Mouse (Mus musculus) intestine, postnatal 0 days (tissue): ENCODE measurements around the gene Amotl2. TPM values are rescaled to one million over a fixed set of nuclear protein-coding genes. Genes with fewer than 3 reads are reported as not detected.

Source experiments
- ATAC-seq: fragments of 200-750 bp; cut with Nextera tagmentation; 2 replicates; pipeline ENCODE4 v1.8.0; 2017; ENCODE audit warnings: mild to moderate bottlenecking, moderate TSS enrichment, moderate library complexity
- H3K27ac ChIP-seq: fragments of 300-500 bp; sonication (generic); 2 replicates; pipeline ENCODE4 v1.5.1; 2014; ENCODE audit warnings: mild to moderate bottlenecking, low read depth, low read length, moderate library complexity
- H3K27me3 ChIP-seq: fragments of 300-500 bp; sonication (generic); replicated peaks from 2 replicates; pipeline ENCODE4 v1.6.1; 2014; ENCODE audit warnings: low read length, mixed read lengths; ENCODE audit not compliant: control insufficient read depth, insufficient read depth
- H3K36me3 ChIP-seq: fragments of 300-500 bp; sonication (generic); 2 replicates; pipeline ENCODE4 v1.6.1; 2014; ENCODE audit warnings: mild to moderate bottlenecking, moderate library complexity; ENCODE audit not compliant: control insufficient read depth, insufficient read depth
- H3K4me1 ChIP-seq: fragments of 300-500 bp; sonication (generic); replicated peaks from 2 replicates; pipeline ENCODE4 v1.6.1; 2014; ENCODE audit warnings: antibody characterized with exemption, low read length, mixed read lengths; ENCODE audit not compliant: control insufficient read depth, insufficient read depth
- H3K4me2 ChIP-seq: fragments of 300-500 bp; sonication (generic); replicated peaks from 2 replicates; pipeline ENCODE4 v1.6.1; 2014; ENCODE audit warnings: low read depth, mild to moderate bottlenecking, moderate library complexity
- H3K4me3 ChIP-seq: fragments of 300-500 bp; sonication (generic); 2 replicates; pipeline ENCODE4 v1.5.1; 2014; ENCODE audit warnings: low read depth, low read length
- H3K9ac ChIP-seq: fragments of 300-500 bp; sonication (generic); 2 replicates; pipeline ENCODE4 v1.6.1; 2014; ENCODE audit warnings: mild to moderate bottlenecking, low read depth, low read length
- H3K9me3 ChIP-seq: fragments of 300-500 bp; sonication (generic); 2 replicates; pipeline ENCODE4 v1.6.1; 2016; ENCODE audit warnings: mixed run types; ENCODE audit not compliant: control insufficient read depth
- CTCF ChIP-seq: sonication (generic); IDR thresholded peaks from 2 replicates; pipeline ENCODE4 v1.5.1; 2016; ENCODE audit warnings: low read depth, mild to moderate bottlenecking, control low read depth, antibody characterized with exemption, moderate library complexity
- WGBS: fragments of 180-500 bp; shearing (Covaris S2); extraction: QIAGEN DNeasy Blood & Tissue Kit; methylation state at CpG from one replicate; pipeline ENCODE4 v1.1.7; 2014; 5-methylcytosine and 5-hydroxymethylcytosine counted together
- polyA plus RNA-seq: library from polyadenylated mRNA; unstranded; fragments of >200 nt; fragmentation: Nextera tagmentation; extraction: Ambion mirVana; gene quantifications from 2 replicates; pipeline ENCODE4 v1.2.1, GENCODE M21; 2015

Gene Amotl2
- polyA plus RNA-seq, 1 experiment from 2014 or later: 12.4 TPM

DNA sequence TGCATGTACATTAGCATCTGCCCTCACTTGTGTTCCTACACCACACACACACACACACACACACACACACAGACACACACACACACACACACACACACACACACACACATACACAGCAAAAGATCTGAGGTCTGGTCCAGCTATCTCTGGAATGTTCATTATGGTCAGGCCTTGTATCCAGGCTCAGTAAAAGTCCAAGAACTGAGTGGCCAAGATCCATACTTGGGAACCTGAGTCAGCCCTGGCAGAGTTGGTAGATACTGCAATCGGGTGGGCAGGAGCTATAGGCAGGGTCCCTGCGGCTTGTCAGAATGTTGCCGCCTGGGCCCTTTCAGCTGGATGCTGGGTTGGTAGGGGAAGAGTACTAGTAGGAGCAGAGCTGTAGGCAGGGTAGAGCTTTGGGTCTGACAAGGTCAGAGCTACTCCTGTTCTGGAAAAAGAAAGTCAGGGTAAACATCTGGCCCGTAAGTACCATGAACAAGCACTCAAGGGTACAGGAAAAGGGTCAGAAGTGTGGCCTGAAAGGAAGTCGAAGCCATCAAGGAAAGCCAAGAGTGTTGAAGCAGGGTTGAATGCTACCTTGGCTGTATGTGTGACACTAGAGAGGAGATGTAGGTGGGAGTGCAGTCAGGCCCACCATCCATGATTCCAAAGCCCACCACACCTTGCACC, 35.3 kb downstream of the Amotl2 start:
- no peak overlapping the region for H3K4me2 ChIP-seq
- WGBS: 94% methylated on average over 5 of the region's 5 CpGs
- no peak overlapping the region for H3K27ac ChIP-seq
- no peak overlapping the region for H3K4me3 ChIP-seq
- no peaks in the 10 kb centered on the region for H3K27me3 ChIP-seq
- no peaks in the 10 kb centered on the region for H3K9me3 ChIP-seq
- ATAC-seq: no peak
- no peak overlapping the region for H3K9ac ChIP-seq
- no peaks in the 10 kb centered on the region for H3K4me1 ChIP-seq
- no peak for TF ChIP-seq CTCF
- H3K36me3 ChIP-seq: no peaks in the 10 kb centered on the region

DNA sequence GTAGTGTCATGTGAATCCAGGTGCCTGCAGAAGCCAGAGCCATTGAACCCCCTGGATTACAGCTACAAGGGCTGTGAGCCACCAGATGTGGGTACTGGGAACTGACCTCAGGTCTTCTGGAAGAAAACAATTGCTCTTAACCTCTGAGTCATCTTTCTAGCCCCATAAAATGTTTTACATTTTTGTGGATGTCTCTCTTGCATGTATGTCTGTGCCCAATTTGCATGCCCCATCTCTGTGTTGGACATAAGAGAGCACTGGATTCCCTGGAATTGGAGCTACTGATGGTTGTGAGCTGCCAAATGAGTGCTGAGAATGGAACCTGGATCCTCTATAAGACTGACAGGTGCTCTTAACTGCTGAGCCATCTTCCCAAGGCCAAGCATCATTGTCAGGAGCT, 36.8 kb downstream of the Amotl2 start:
- Histone ChIP-seq H3K36me3 (no peaks in the 10 kb centered on the region), H3K4me3 (no peak overlapping the region), H3K4me2 (no peak overlapping the region), H3K27me3 (no peaks in the 10 kb centered on the region), H3K9ac (no peak overlapping the region), H3K27ac (no peak overlapping the region), H3K9me3 (no peaks in the 10 kb centered on the region), H3K4me1 (no peaks in the 10 kb centered on the region)
- no peak for TF ChIP-seq CTCF
- no peak for ATAC-seq

DNA sequence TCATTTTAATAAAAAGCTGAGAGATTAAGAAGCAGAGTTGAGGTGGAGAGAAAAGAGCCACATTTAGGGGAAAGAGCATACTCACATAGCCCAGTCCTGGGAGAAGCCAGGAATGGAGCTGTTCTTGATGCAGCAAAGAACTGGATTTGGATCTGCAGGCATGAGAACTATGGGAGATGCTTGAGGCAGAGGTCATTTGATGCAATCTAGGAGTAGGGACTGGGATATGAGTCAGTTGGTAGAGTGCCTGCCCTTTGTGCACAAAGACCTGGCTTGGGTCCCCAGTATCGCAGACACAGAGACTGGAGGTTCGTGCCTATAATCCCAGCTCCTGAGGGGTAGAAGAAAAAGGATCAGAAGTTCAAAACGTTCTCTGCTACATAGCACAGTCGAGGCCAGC, 38.7 kb downstream of the Amotl2 start:
- 67% methylated on average over 4 of the region's 4 CpGs for WGBS
- H3K4me2 ChIP-seq: no peak overlapping the region
- H3K9ac ChIP-seq: no peak overlapping the region
- H3K27me3 ChIP-seq: no peaks in the 10 kb centered on the region
- H3K27ac ChIP-seq: no peak overlapping the region
- no peak for ATAC-seq
- no peaks in the 10 kb centered on the region for H3K36me3 ChIP-seq
- no peak for TF ChIP-seq CTCF
- no peaks in the 10 kb centered on the region for H3K9me3 ChIP-seq
- no peak overlapping the region for H3K4me3 ChIP-seq
- H3K4me1 ChIP-seq: no peaks in the 10 kb centered on the region

DNA sequence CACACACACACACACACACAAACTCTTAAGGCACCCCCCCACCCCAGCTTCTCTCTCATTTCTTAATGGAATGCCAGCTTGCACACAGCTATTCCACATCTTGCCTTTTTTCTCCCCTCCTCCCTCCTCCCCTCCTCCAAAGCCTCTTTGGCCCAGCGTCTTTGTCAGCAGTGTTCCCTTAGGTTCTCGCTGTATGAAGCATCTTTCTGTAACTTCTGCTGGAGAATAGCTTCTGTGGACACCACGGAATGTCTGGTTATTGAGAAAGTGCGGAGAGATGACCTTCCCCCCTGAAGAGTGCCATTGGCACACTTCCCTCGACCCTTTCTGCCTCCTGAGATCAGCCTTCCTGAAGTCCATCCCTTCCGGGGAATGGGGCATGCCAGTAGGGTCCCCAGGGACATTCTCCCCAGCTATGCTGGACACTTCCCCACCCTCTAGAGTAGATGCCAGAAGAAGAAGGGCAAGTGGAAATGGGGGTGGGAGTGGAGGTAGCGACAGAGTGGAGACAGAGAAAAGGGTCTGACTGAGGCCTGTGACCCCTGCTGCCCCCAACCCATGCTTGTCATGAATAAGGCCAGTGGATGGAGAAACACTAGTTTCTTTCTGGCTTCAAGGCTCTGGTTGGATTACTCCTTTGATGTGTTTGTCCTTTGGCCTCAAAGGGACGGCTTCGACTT, 39.3 kb downstream of the Amotl2 start:
- H3K4me3 ChIP-seq: no peak overlapping the region
- H3K36me3 ChIP-seq: no peaks in the 10 kb centered on the region
- H3K4me1 ChIP-seq: no peaks in the 10 kb centered on the region
- no peak overlapping the region for H3K27ac ChIP-seq
- H3K9ac ChIP-seq: no peak overlapping the region
- no peak overlapping the region for H3K4me2 ChIP-seq
- no peaks in the 10 kb centered on the region for H3K9me3 ChIP-seq
- no peak for ATAC-seq
- TF ChIP-seq CTCF: no peak
- 59% methylated on average over 9 of the region's 9 CpGs for WGBS
- H3K27me3 ChIP-seq: no peaks in the 10 kb centered on the region

DNA sequence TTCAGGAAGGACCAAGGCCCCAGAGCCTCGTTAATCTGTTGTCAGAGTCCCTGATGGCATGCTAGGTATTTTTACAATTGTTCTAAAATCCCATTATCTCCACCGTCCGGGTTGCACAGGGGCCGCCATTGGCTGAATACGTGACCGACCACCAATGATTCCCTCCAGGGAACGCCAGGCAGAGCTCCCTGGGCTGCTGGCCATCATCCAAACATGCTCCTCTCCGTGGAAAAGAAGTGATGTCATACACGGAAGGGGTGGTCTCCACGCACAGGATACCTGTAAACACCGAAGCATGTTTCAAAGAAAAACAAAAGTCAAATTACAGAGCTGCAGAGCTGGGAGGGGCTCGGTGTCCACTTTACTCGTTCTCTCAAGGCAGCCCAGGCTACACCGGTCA, 39.9 kb downstream of the Amotl2 start:
- no peak for ATAC-seq
- Histone ChIP-seq H3K9ac (no peak overlapping the region), H3K4me2 (no peak overlapping the region), H3K9me3 (no peaks in the 10 kb centered on the region), H3K4me1 (no peaks in the 10 kb centered on the region), H3K27ac (no peak overlapping the region), H3K4me3 (no peak overlapping the region), H3K27me3 (no peaks in the 10 kb centered on the region), H3K36me3 (no peaks in the 10 kb centered on the region)
- TF ChIP-seq CTCF: no peak
- WGBS: 37% methylated on average over 14 of the region's 14 CpGs

DNA sequence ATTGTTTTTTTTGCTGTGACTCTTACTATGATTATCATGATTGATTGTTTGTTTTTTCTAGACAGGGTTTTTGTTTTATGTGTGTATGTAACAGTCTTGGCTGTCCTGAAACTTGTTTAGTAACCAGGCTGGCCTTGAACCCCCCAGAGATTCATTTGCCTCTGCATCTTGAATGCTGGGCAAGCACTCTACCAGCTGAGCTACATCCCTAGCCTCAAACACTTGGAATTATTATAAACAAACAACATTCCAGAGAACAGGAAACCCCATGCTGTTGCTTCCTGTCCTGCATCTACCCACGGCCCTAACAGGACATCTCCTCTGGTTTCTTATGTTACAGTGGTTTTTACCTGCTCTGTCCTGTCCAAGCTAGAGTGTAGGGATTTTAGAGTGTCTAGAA, 42.4 kb downstream of the Amotl2 start:
- no peaks in the 10 kb centered on the region for H3K27me3 ChIP-seq
- 51% methylated on average over 1 of the region's 1 CpGs for WGBS
- H3K36me3 ChIP-seq: no peaks in the 10 kb centered on the region
- no peak for TF ChIP-seq CTCF
- no peaks in the 10 kb centered on the region for H3K9me3 ChIP-seq
- H3K4me1 ChIP-seq: no peaks in the 10 kb centered on the region
- ATAC-seq: no peak
- no peak overlapping the region for H3K4me3 ChIP-seq
- no peak overlapping the region for H3K4me2 ChIP-seq
- peak overlapping the region; percentile 43; the same call in 1 of the 2 replicates for H3K27ac ChIP-seq
- H3K9ac ChIP-seq: no peak overlapping the region
